Mouse (Mus musculus) 3134 (cell line): ENCODE measurements around the gene Lsp1.

Experiments
- DNase-seq: peaks from one replicate; pipeline ENCODE4 v3.0.0-alpha.2; 2011; ENCODE audit warnings: low spot score; ENCODE audit not compliant: insufficient read length; ENCODE audit errors: extremely low read depth

Lsp1 gene

GRCm38 (mm10) chr7:142474799-142475198, 14.2 kb downstream of the Lsp1 start:
- no peak for DNase-seq

DNA sequence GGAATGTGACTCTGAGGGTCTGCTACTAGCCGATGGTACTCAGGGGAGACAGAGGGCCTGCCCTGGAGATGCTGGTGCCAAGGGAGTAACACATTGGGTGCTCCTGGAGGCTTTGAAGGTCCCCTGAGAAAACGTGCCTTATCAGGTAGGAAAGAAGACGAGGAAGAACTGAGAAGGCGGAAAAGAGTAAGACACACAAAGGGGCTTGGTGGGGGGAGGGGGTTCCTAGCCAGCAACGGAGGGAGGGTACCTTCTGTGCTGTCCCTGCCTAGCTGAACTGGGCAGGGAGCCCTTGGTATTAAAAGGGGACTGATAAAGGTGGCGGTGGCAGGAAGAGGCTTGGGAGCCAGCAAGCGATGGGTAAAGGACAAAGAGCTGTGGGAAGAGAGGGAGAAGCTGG, 15.0 kb downstream of the Lsp1 start:
- DNase-seq = no peak

- no peak for DNase-seq
Measured at GRCm38 (mm10) chr7:142476271-142476670, 15.7 kb downstream of the Lsp1 start.

GRCm38 (mm10) chr7:142476795-142477452, 16.3 kb downstream of the Lsp1 start:
- no peak for DNase-seq

DNA sequence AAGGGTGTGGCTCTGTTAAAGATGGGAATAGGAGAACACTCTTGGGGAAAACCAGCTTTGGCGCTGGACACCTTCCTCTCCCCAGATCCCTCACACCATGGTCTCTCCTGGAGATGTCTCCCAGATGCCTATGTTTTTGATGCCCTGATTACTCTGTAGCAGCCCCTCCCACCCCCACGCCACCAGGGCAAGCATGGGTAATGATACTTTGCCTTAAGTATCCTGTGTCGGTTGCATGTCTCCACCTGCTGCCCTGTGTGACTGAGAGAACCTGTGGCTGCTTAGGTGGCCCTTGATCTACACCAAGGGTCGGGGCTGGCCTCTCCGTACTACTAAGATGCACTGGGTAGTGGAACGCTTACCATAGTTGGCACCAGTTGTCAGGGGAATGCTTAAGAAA, 17.4 kb downstream of the Lsp1 start:
- no peak for DNase-seq

- no peak for DNase-seq
Measured at GRCm38 (mm10) chr7:142478574-142478973, 18.0 kb downstream of the Lsp1 start.

GRCm38 (mm10) chr7:142479307-142479706, 18.7 kb downstream of the Lsp1 start:
- DNase-seq = no peak

GRCm38 (mm10) chr7:142479886-142480285, 19.3 kb downstream of the Lsp1 start:
- DNase-seq = no peak

GRCm38 (mm10) chr7:142480661-142481060, 20.1 kb downstream of the Lsp1 start:
- no peak for DNase-seq

- DNase-seq = no peak
Measured at GRCm38 (mm10) chr7:142481186-142481567, 20.6 kb downstream of the Lsp1 start.

- no peak for DNase-seq
Measured at GRCm38 (mm10) chr7:142481568-142482255, 21.1 kb downstream of the Lsp1 start.

GRCm38 (mm10) chr7:142482256-142482609, 21.6 kb downstream of the Lsp1 start:
- no peak for DNase-seq

DNA sequence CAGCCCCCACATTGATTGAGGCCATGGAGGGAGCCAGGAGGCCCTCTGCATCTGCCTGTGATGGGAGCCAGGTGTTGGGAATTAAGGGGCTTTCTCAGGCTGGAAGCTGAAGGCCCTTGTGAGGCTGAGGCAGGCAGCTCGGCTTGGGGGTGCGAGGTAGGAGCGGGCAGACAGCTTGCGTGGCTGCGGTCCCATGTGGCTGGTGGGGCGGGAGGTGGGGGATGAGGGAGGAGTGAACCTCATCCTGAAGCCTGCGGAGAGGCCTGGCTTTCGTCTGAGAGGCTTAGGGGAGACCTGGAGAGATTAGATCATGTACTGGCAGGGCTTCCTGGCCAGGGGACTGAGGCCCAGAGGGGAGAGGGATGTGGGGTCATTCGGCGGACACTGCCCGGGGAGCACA, 22.5 kb downstream of the Lsp1 start:
- no peak for DNase-seq

GRCm38 (mm10) chr7:142484780-142485179, 24.2 kb downstream of the Lsp1 start:
- DNase-seq = no peak

DNA sequence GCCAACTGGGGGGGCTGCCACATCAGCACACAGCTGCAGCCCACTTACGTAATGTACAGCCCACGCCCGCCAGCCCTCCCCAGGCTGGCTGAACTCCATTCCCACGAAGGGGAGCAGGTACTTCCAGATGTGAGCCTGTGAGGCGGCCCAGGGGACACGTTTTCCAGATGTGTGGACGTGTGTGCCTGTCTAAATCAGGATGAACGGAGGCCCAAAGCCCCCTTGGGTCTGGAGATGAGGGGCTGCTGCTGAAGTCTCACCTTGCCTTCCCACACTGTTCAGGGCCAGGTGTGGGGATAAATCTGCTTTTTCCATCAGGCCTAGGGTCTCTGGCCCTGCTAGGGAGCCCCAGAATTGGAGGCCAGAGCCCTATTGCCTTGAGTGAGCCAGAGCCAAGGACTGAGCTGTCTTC, 26.1 kb downstream of the Lsp1 start:
- no peak for DNase-seq

GRCm38 (mm10) chr7:142487341-142487859, 26.8 kb downstream of the Lsp1 start:
- no peak for DNase-seq

GRCm38 (mm10) chr7:142488053-142488452, 27.4 kb downstream of the Lsp1 start:
- DNase-seq = no peak

GRCm38 (mm10) chr7:142493535-142493934, 32.9 kb downstream of the Lsp1 start:
- no peak for DNase-seq

- no peak for DNase-seq
Measured at GRCm38 (mm10) chr7:142496158-142496557, 35.5 kb downstream of the Lsp1 start.

DNA sequence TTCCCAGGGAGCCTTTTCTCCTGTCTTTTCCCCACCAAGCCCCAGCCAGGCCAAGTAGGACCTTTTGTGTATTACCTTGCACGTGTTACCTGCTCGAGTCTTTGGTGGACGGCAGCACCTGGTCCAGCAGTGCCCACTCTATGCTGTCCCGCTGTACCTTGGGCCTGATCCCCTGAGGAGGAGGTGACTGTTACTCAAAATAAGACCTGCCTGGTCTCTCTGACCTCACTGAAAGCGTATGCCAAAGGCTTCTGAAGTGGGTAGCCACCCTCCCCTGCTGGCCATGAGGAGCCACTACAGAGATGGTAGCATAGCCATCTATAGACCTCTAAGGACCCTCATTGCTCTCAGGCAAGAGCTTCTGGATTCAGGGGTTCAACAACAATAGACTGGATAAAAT, 36.2 kb downstream of the Lsp1 start:
- DNase-seq = no peak

DNA sequence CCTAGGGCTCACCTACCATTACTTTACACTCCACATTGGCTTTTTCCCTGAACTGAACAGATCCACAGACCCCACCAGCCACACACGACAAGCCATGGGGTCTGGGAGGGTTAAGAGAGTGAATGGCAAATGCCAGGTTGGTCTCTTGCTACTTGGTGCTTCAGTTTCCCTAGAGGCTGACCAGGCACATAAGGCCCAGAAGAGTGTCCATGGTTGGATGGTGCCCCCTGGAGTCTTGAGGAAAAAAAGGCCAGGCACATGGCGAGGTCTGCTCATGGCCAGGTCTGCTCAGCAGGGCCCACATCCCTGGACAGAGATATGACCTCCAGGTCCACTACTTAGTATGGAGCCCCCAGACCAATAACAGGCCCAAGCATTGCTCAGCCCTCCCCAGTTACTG, 37.2 kb downstream of the Lsp1 start:
- DNase-seq = no peak

DNA sequence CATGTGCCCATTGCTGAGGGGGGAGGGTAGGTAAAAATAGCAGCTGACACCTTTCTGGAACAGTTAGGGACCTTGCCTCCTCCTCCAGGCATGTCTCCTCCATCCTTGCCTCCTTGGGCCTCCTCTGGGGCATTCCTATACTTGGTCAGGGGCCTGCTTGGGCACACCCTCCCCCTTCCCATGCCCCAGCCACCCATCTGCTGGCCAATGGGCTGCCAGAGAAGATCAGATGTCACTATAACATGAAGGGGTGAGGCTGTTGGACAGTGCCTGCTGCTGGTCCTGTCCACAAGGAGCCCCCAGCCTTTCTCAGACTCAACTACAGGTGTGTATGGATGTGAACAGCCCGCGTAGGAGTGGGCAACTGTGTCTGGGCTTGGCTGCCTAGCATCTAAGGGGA, 38.0 kb downstream of the Lsp1 start, which contains the start of gene Tnnt3:
TSS of gene Tnnt3 (plus strand) at position 262 of the 400 bp plus-strand sequence.
- DNase-seq = no peak
